Mouse (Mus musculus): ENCODE measurements at regions not wholly inside any gene's neighbourhood (a gene's known extent, or its start where the extent isn't known, plus 50 kb on each side); places are given as distances from the start of the nearest gene placed in this dataset.
"Not testable (repeated sequence)": the region's sequence is repeated elsewhere in the genome, so short reads cannot be mapped to it uniquely, and the experiment has no call there.

GRCm38 (mm10) chr10:118617291-118618044 lies 176.6 kb downstream of the Ifng start:
- Histone ChIP-seq H3K9ac (no peak overlapping the region), H3K27ac (replicated peaks) (no peak overlapping the region), H3K4me3 (no peak overlapping the region), H3K36me3 (no peaks in the 10 kb centered on the region), H3K9me3 (no peaks in the 10 kb centered on the region), H3K4me2 (no peak overlapping the region), H3K27me3 (no peaks in the 10 kb centered on the region), H3K4me1 (replicated peaks) (no peaks in the 10 kb centered on the region; the same call in 1 of the 2 replicates)
- no peak for ATAC-seq (ENCODE audit: low read depth)
- 88% methylated on average over 6 of the region's 6 CpGs for WGBS

GRCm38 (mm10) chr10:118618251-118618650 lies 177.4 kb downstream of the Ifng start:
- H3K4me3 ChIP-seq; H3K4me1 ChIP-seq (replicated peaks); H3K4me2 ChIP-seq; H3K27me3 ChIP-seq; H3K36me3 ChIP-seq; H3K9ac ChIP-seq; H3K27ac ChIP-seq (replicated peaks); ATAC-seq (ENCODE audit: low read depth); H3K9me3 ChIP-seq: not testable (repeated sequence)
- 96% methylated on average over 4 of the region's 4 CpGs for WGBS

GRCm38 (mm10) chr10:118618766-118619600 lies 178.1 kb downstream of the Ifng start:
- no peak overlapping the region for H3K9ac ChIP-seq
- no peak overlapping the region for H3K4me2 ChIP-seq
- no peaks in the 10 kb centered on the region for H3K9me3 ChIP-seq
- no peak overlapping the region for H3K27ac ChIP-seq (replicated peaks)
- 92% methylated on average over 10 of the region's 10 CpGs for WGBS
- no peaks in the 10 kb centered on the region for H3K4me1 ChIP-seq (replicated peaks)
- no peak overlapping the region for H3K4me3 ChIP-seq
- no peaks in the 10 kb centered on the region for H3K36me3 ChIP-seq
- no peaks in the 10 kb centered on the region for H3K27me3 ChIP-seq
- ATAC-seq (ENCODE audit: low read depth): no peak

- ATAC-seq (ENCODE audit: low read depth): no peak
- Histone ChIP-seq H3K36me3 (no peaks in the 10 kb centered on the region), H3K27me3 (no peaks in the 10 kb centered on the region), H3K27ac (replicated peaks) (no peak overlapping the region), H3K9me3 (no peaks in the 10 kb centered on the region), H3K4me2 (no peak overlapping the region), H3K4me1 (replicated peaks) (no peaks in the 10 kb centered on the region), H3K4me3 (no peak overlapping the region), H3K9ac (no peak overlapping the region)
- WGBS: 76% methylated on average over 1 of the region's 1 CpGs
These were observed 178.8 kb downstream of the Ifng start for GRCm38 (mm10) chr10:118619601-118620000.

- no peak overlapping the region for H3K9ac ChIP-seq
- H3K4me2 ChIP-seq: no peak overlapping the region
- no peaks in the 10 kb centered on the region for H3K9me3 ChIP-seq
- H3K27ac ChIP-seq (replicated peaks): no peak overlapping the region
- no peaks in the 10 kb centered on the region for H3K36me3 ChIP-seq
- ATAC-seq (ENCODE audit: low read depth): no peak
- no peak overlapping the region for H3K4me3 ChIP-seq
- H3K27me3 ChIP-seq: no peaks in the 10 kb centered on the region
- H3K4me1 ChIP-seq (replicated peaks): no peaks in the 10 kb centered on the region
These were observed 179.8 kb downstream of the Ifng start for GRCm38 (mm10) chr10:118620611-118621010.

GRCm38 (mm10) chr10:118621546-118621945 lies 180.7 kb downstream of the Ifng start:
- no peaks in the 10 kb centered on the region for H3K9me3 ChIP-seq

GRCm38 (mm10) chr10:118622131-118622530 lies 181.3 kb downstream of the Ifng start:
- H3K9ac ChIP-seq: no peak overlapping the region
- no peak for ATAC-seq (ENCODE audit: low read depth)
- WGBS: 83% methylated on average over 6 of the region's 6 CpGs
- no peaks in the 10 kb centered on the region for H3K4me1 ChIP-seq (replicated peaks)
- H3K9me3 ChIP-seq: no peaks in the 10 kb centered on the region
- H3K27me3 ChIP-seq: no peaks in the 10 kb centered on the region
- no peak overlapping the region for H3K27ac ChIP-seq (replicated peaks)
- H3K4me3 ChIP-seq: no peak overlapping the region
- H3K4me2 ChIP-seq: no peak overlapping the region
- H3K36me3 ChIP-seq: no peaks in the 10 kb centered on the region

More at GRCm38 (mm10) chr10:118621546-118621945, 180.7 kb downstream of the Ifng start:
- Histone ChIP-seq H3K27me3 (no peaks in the 10 kb centered on the region), H3K4me2 (no peak overlapping the region), H3K27ac (replicated peaks) (no peak overlapping the region), H3K36me3 (no peaks in the 10 kb centered on the region), H3K4me1 (replicated peaks) (no peaks in the 10 kb centered on the region), H3K9ac (no peak overlapping the region), H3K4me3 (no peak overlapping the region)
- WGBS: 82% methylated on average over 4 of the region's 4 CpGs
- ATAC-seq (ENCODE audit: low read depth): no peak

GRCm38 (mm10) chr10:118622916-118623315 lies 182.1 kb downstream of the Ifng start:
- Histone ChIP-seq H3K4me2 (no peak overlapping the region), H3K4me1 (replicated peaks) (no peaks in the 10 kb centered on the region), H3K36me3 (no peaks in the 10 kb centered on the region), H3K9ac (no peak overlapping the region), H3K9me3 (no peaks in the 10 kb centered on the region), H3K27ac (replicated peaks) (no peak overlapping the region), H3K27me3 (no peaks in the 10 kb centered on the region), H3K4me3 (no peak overlapping the region)
- WGBS: 74% methylated on average over 2 of the region's 2 CpGs
- ATAC-seq (ENCODE audit: low read depth): no peak

- no peak overlapping the region for H3K27ac ChIP-seq (replicated peaks)
- H3K36me3 ChIP-seq: no peaks in the 10 kb centered on the region
- ATAC-seq (ENCODE audit: low read depth): no peak
- H3K9ac ChIP-seq: no peak overlapping the region
- H3K4me1 ChIP-seq (replicated peaks): no peaks in the 10 kb centered on the region
- H3K27me3 ChIP-seq: no peaks in the 10 kb centered on the region
- H3K9me3 ChIP-seq: no peaks in the 10 kb centered on the region
- no peak overlapping the region for H3K4me3 ChIP-seq
- no peak overlapping the region for H3K4me2 ChIP-seq
- WGBS: 87% methylated on average over 7 of the region's 7 CpGs
These were observed 183.5 kb downstream of the Ifng start for GRCm38 (mm10) chr10:118624368-118624767.

- no peak overlapping the region for H3K27ac ChIP-seq (replicated peaks)
- H3K4me2 ChIP-seq: no peak overlapping the region
- H3K27me3 ChIP-seq: no peaks in the 10 kb centered on the region
- 91% methylated on average over 6 of the region's 6 CpGs for WGBS
- H3K36me3 ChIP-seq: no peaks in the 10 kb centered on the region
- no peak overlapping the region for H3K9ac ChIP-seq
- H3K4me1 ChIP-seq (replicated peaks): no peaks in the 10 kb centered on the region
- no peak for ATAC-seq (ENCODE audit: low read depth)
- no peak overlapping the region for H3K4me3 ChIP-seq
- H3K9me3 ChIP-seq: no peaks in the 10 kb centered on the region
These were observed 187.2 kb downstream of the Ifng start for GRCm38 (mm10) chr10:118628000-118628399.

GRCm38 (mm10) chr10:118629360-118630040 lies 188.7 kb downstream of the Ifng start:
- ATAC-seq (ENCODE audit: low read depth): no peak
- no peak overlapping the region for H3K27ac ChIP-seq (replicated peaks)
- no peak overlapping the region for H3K4me3 ChIP-seq
- no peaks in the 10 kb centered on the region for H3K4me1 ChIP-seq (replicated peaks)
- H3K36me3 ChIP-seq: no peaks in the 10 kb centered on the region
- no peak overlapping the region for H3K4me2 ChIP-seq
- H3K27me3 ChIP-seq: no peaks in the 10 kb centered on the region
- no peak overlapping the region for H3K9ac ChIP-seq
- H3K9me3 ChIP-seq: no peaks in the 10 kb centered on the region
- 93% methylated on average over 22 of the region's 22 CpGs for WGBS

GRCm38 (mm10) chr10:118631786-118632185 lies 190.9 kb downstream of the Ifng start:
- Histone ChIP-seq H3K27me3 (no peaks in the 10 kb centered on the region), H3K36me3 (no peaks in the 10 kb centered on the region), H3K4me2 (no peak overlapping the region), H3K27ac (replicated peaks) (no peak overlapping the region), H3K4me3 (no peak overlapping the region), H3K9me3 (no peaks in the 10 kb centered on the region), H3K4me1 (replicated peaks) (no peaks in the 10 kb centered on the region), H3K9ac (no peak overlapping the region)
- WGBS: 93% methylated on average over 1 of the region's 1 CpGs
- ATAC-seq (ENCODE audit: low read depth): no peak

Data from neural tube, embryonic 13.5 days (tissue).